Mouse (Mus musculus) myocyte (in vitro differentiated cells): ENCODE data around the gene Adamts9.

Source experiments
- MAX ChIP-seq: IDR thresholded peaks from one replicate; pipeline ENCODE4 v1.6.1; 2011; ENCODE audit warnings: low read depth, mild to moderate bottlenecking, control low read depth
- POLR2A ChIP-seq: IDR thresholded peaks from one replicate; pipeline ENCODE4 v1.6.1; 2011; ENCODE audit warnings: low read depth, mild to moderate bottlenecking, control low read depth, moderate library complexity; ENCODE audit not compliant: insufficient read length
- TCF12 ChIP-seq: IDR thresholded peaks from one replicate; pipeline ENCODE4 v1.6.1; 2011; ENCODE audit warnings: mild to moderate bottlenecking, control low read depth; ENCODE audit not compliant: poor library complexity, insufficient read depth, severe bottlenecking

DNA sequence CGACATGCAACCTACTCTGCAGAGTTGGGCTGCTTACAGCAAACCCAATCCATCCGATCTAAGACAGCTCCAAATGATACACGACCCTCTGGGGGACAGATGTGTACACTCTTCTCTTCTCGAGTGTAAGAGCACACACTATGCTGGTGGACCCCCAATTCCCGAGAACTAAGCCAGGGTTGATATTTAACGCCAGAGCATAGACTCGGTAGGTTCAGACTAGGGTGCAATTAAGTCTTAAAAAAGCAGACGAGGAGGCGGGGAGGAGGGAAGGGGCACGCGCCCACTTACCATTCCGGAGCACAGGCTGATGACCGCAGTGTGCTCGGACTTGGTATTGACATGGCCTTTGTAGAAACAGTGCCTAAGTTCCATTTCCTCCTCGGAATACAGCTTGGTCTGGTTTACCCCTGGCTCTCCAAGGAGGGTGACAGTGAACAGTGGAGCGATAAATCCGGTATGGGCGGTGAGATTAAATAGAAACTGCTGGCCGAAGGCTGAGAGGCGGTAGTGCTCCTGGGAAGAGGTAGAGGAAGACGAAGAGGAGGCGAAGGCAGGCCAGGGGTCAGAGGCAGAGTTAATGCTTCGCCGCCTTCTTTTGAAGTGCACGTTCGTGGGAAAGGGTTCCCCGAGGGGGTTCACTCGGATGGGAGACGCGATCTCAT, 1.4 kb downstream of the Adamts9 start:
- TF ChIP-seq MAX (no peak), TCF12 (no peak), POLR2A (no peak)
